Mouse (Mus musculus): ENCODE measurements at regions not wholly inside any gene's neighbourhood (a gene's known extent, or its start where the extent isn't known, plus 50 kb on each side); places are given as distances from the start of the nearest gene placed in this dataset.

DNA sequence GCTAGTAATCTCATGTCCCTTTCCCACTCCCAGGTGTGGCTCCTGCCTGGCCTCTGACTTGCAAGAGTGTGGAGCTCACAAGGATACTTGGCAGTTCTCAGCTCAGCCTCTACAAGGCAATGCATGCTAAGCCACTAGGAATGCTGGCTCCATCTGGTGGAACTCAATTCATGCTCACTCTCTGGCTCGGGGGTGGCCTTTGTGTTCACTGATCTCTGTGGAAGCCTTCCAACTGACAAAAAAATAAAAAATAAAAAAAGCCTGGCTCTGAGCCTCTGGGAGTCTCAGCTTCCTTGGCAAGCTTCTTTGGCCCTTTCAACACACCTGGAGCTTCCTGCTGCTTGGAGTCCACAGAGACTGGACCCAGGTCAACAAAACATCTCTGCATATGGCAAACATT, 571.8 kb upstream of the Gm19410 start:
- TF ChIP-seq CTCF (IDR thresholded peaks at IDR 0.05; ENCODE audit: extremely low read depth, insufficient read depth, insufficient read length, insufficient replicate concordance) (no peak), POLR2A (IDR thresholded peaks at IDR 0.05; ENCODE audit: low read depth, low read length) (no peak)
